Mouse (Mus musculus) MEL (cell line): ENCODE measurements around the gene Prss54. TPM values are rescaled to one million over a fixed set of nuclear protein-coding genes. Genes with fewer than 3 reads are reported as not detected.

Experiments
- DNase-seq: peaks from one replicate; pipeline ENCODE4 v3.0.0; 2011; ENCODE audit warnings: low read depth, low spot score
- H3K27ac ChIP-seq: 2 replicates; pipeline ENCODE4 v1.5.1; 2012; ENCODE audit warnings: low read depth, mild to moderate bottlenecking, control low read depth, low read length, moderate library complexity; ENCODE audit not compliant: control insufficient read depth
- H3K27me3 ChIP-seq, 2 experiments: fragments of 150-350 bp in 1 of 2; sonication (generic) in 1 of 2; 2 replicates each; pipeline ENCODE4 v1.6.1; 2012; ENCODE audit warnings: low read length in 2 of 2, mild to moderate bottlenecking in 2 of 2, improper control_type of control experiment in 1 of 2, moderate library complexity in 1 of 2; ENCODE audit not compliant: insufficient read depth in 2 of 2, control insufficient read depth in 1 of 2
- H3K36me3 ChIP-seq, 2 experiments: 2 replicates each; pipeline ENCODE4 v1.6.1; 2012 to 2014; ENCODE audit warnings: low read length in 2 of 2, improper control_type of control experiment in 1 of 2, inconsistent platforms in 1 of 2, mild to moderate bottlenecking in 1 of 2; ENCODE audit not compliant: insufficient read depth in 2 of 2, control insufficient read depth in 1 of 2
- H3K4me1 ChIP-seq, 2 experiments: fragments of 150-350 bp in 1 of 2; sonication (generic) in 1 of 2; 2 replicates each; pipeline ENCODE4 v1.6.1; 2012; ENCODE audit warnings: low read length in 2 of 2, improper control_type of control experiment in 1 of 2, mild to moderate bottlenecking in 1 of 2; ENCODE audit not compliant: insufficient read depth in 2 of 2, control insufficient read depth in 1 of 2
- H3K4me3 ChIP-seq, 2 experiments: fragments of 150-350 bp in 1 of 2; sonication (generic) in 1 of 2; 2 replicates each; pipeline ENCODE4 v1.5.1; 2012; ENCODE audit warnings: low read depth in 2 of 2, low read length in 2 of 2, mild to moderate bottlenecking in 2 of 2, moderate library complexity in 2 of 2, control low read depth in 1 of 2, improper control_type of control experiment in 1 of 2; ENCODE audit not compliant: control insufficient read depth in 1 of 2, insufficient read depth in 1 of 2
- H3K79me2 ChIP-seq: 2 replicates; pipeline ENCODE4 v1.6.1; 2012; ENCODE audit warnings: mild to moderate bottlenecking, low read length, moderate library complexity; ENCODE audit not compliant: control insufficient read depth, poor library complexity, insufficient read depth
- H3K9ac ChIP-seq: 2 replicates; pipeline ENCODE4 v1.6.1; 2012; ENCODE audit warnings: low read depth, mild to moderate bottlenecking, control low read depth, low read length, moderate library complexity; ENCODE audit not compliant: control insufficient read depth, poor library complexity, severe bottlenecking
- H3K9me3 ChIP-seq: fragments of 150-350 bp; sonication (generic); replicated peaks from 2 replicates; pipeline ENCODE4 v1.6.1; 2012; ENCODE audit warnings: mild to moderate bottlenecking, low read length, improper control_type of control experiment, moderate library complexity; ENCODE audit not compliant: insufficient read depth
- CHD2 ChIP-seq: IDR thresholded peaks from 2 replicates; pipeline ENCODE4 v1.6.1; 2011; ENCODE audit warnings: low read length, improper control_type of control experiment
- CTCF ChIP-seq, 3 experiments: IDR thresholded peaks in 2 of 3; conservative IDR thresholded peaks in 1 of 3; 2 replicates each; pipeline ENCODE4 v1.5.1; 2011 to 2012; ENCODE audit warnings: low read length in 3 of 3, low read depth in 2 of 3, mild to moderate bottlenecking in 2 of 3, improper control_type of control experiment in 1 of 3, inconsistent platforms in 1 of 3, mixed read lengths in 1 of 3, moderate library complexity in 1 of 3; ENCODE audit not compliant: control insufficient read depth in 1 of 3, insufficient read depth in 1 of 3, poor library complexity in 1 of 3, severe bottlenecking in 1 of 3
- EP300 ChIP-seq, 2 experiments: IDR thresholded peaks; 2 replicates each; pipeline ENCODE4 v1.6.1; 2011; ENCODE audit warnings: improper control_type of control experiment in 2 of 2, low read length in 2 of 2, low read depth in 1 of 2, mild to moderate bottlenecking in 1 of 2
- ETS1 ChIP-seq: IDR thresholded peaks from 2 replicates; pipeline ENCODE4 v1.6.1; 2012; ENCODE audit warnings: low read depth, mild to moderate bottlenecking, inconsistent platforms, low read length, improper control_type of control experiment, moderate library complexity
- GABPA ChIP-seq: IDR thresholded peaks from 2 replicates; pipeline ENCODE4 v1.6.1; 2012; ENCODE audit warnings: low read depth, mild to moderate bottlenecking, inconsistent platforms, low read length, improper control_type of control experiment, moderate library complexity
- HCFC1 ChIP-seq: IDR thresholded peaks from 2 replicates; pipeline ENCODE4 v1.6.1; 2012; ENCODE audit warnings: low read depth, mild to moderate bottlenecking, inconsistent platforms, low read length, improper control_type of control experiment, moderate library complexity
- JUND ChIP-seq: IDR thresholded peaks from 2 replicates; pipeline ENCODE4 v1.6.1; 2011; ENCODE audit warnings: low read depth, mild to moderate bottlenecking, improper control_type of control experiment, low read length
- MAX ChIP-seq: IDR thresholded peaks from 2 replicates; pipeline ENCODE4 v1.6.1; 2011; ENCODE audit warnings: low read length, improper control_type of control experiment
- MEF2A ChIP-seq: IDR thresholded peaks from 2 replicates; pipeline ENCODE4 v1.6.1; 2014; ENCODE audit warnings: low read depth, mild to moderate bottlenecking, inconsistent platforms, low read length, improper control_type of control experiment; ENCODE audit not compliant: poor library complexity, insufficient replicate concordance, severe bottlenecking; ENCODE audit errors: extremely low read depth
- MYB ChIP-seq: IDR thresholded peaks from 2 replicates; pipeline ENCODE4 v1.6.1; 2011; ENCODE audit warnings: mild to moderate bottlenecking, low read depth, low read length, improper control_type of control experiment
- NELFE ChIP-seq: IDR thresholded peaks from 2 replicates; pipeline ENCODE4 v1.6.1; 2011; ENCODE audit warnings: low read depth, low read length, improper control_type of control experiment
- POLR2AphosphoS5 ChIP-seq: IDR thresholded peaks from 2 replicates; pipeline ENCODE4 v1.6.1; 2012; ENCODE audit warnings: low read depth, borderline replicate concordance, mild to moderate bottlenecking, inconsistent platforms, low read length, moderate library complexity, mixed read lengths
- TBP ChIP-seq: IDR thresholded peaks from 2 replicates; pipeline ENCODE4 v1.8.0; 2011; ENCODE audit warnings: low read depth, low read length, improper control_type of control experiment
- TCF12 ChIP-seq: IDR thresholded peaks from 2 replicates; pipeline ENCODE4 v1.6.1; 2014; ENCODE audit warnings: low read depth, mild to moderate bottlenecking, inconsistent platforms, low read length, improper control_type of control experiment, moderate library complexity
- UBTF ChIP-seq: IDR thresholded peaks from 2 replicates; pipeline ENCODE4 v1.6.1; 2012; ENCODE audit warnings: low read depth, mild to moderate bottlenecking, inconsistent platforms, low read length, improper control_type of control experiment, moderate library complexity, borderline replicate concordance; ENCODE audit not compliant: insufficient read depth
- USF1 ChIP-seq: IDR thresholded peaks from 2 replicates; pipeline ENCODE4 v1.6.1; 2014; ENCODE audit warnings: low read depth, mild to moderate bottlenecking, inconsistent platforms, low read length, improper control_type of control experiment, moderate library complexity
- USF2 ChIP-seq, 2 experiments: IDR thresholded peaks; 2 replicates each; pipeline ENCODE4 v1.6.1; 2011 to 2012; ENCODE audit warnings: improper control_type of control experiment in 2 of 2, low read length in 2 of 2, borderline replicate concordance in 1 of 2, inconsistent platforms in 1 of 2, low read depth in 1 of 2, mild to moderate bottlenecking in 1 of 2; ENCODE audit not compliant: insufficient read depth in 1 of 2
- polyA plus RNA-seq, 2 experiments: library from polyadenylated mRNA; stranded (reverse) in 1 of 2; unstranded in 1 of 2; fragments of >175 nt in 1 of 2; fragments of >200 nt in 1 of 2; gene quantifications; 2 replicates each; pipeline versions ENCODE4 v1.2.1 to v1.2.4; 2012; ENCODE audit warnings: low replicate concordance in 2 of 2, low read depth in 1 of 2; ENCODE audit not compliant: insufficient read length in 2 of 2, insufficient read depth in 1 of 2, missing spikeins in 1 of 2
- total RNA-seq: library from RNA; depleted of rRNA; stranded (reverse); fragments of 300-350 nt; gene quantifications from 2 replicates; pipeline ENCODE4 v1.2.3, GENCODE M21; 2012

Prss54 gene
- total and polyA plus RNA-seq, 3 experiments = not detected

DNA sequence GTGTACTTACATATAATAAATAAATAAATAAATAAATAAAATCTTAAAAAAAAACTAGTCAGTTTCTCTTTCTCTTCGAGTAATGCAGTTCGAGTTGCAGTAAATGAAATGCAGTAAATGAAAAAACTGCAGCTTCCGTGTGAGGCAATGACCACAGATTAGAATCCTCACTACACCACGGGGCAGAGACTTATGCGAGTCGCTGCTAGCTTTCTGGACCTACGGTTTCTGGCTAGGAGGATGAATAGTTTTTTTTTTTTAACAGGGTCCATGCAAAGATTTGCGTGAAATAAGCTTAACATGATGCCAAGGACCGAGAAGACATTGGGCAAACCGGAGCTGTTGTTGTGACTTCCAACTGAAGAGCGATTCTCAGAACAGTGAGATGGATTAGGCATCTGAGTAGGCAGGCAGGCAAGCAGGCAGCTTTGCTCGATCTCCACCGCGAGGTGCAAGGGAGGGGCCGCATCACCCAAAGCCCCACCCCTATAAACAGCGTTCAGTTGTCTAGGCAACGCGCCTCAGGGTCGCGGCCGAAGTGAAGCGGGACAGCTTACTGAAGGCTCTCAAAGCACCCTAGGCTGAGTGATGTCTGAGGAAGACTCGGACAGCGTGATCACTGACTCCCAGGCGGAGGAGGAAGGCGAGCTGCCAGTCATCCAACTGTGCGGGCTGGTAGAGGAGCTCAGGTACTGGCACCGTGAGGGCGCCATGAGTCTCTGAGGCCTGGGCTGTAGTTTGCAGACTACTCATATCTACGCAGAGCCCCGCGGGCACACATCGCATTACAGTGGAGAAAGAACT is 42.4 kb downstream of the Prss54 start, which contains the start of gene Ccdc113:
Ccdc113 (plus strand) TSS at position 502 of the 804 bp plus-strand sequence.
- no peak within 1 kb of the TSS for H3K27ac ChIP-seq
- no peak within 1 kb of the TSS for H3K4me3 ChIP-seq
- no peaks in the 10 kb centered on the region for H3K4me1 ChIP-seq
- H3K9me3 ChIP-seq = no peaks in the 10 kb centered on the region
- no peaks in the 10 kb centered on the region; a peak in 1 of 4 replicates for H3K27me3 ChIP-seq
- H3K9ac ChIP-seq = no peak within 1 kb of the TSS
- H3K36me3 ChIP-seq = no peaks in the 10 kb centered on the region
- TF ChIP-seq USF1 = no peak
- TF ChIP-seq JUND = no peak
- TF ChIP-seq CTCF (IDR thresholded peaks at IDR 0.05 in 2 of 3, conservative IDR thresholded peaks at IDR 0.05 in 1 of 3; ENCODE audit: control insufficient read depth in 1 of 3, insufficient read depth in 1 of 3, low read depth in 2 of 3, low read length in 3 of 3, poor library complexity in 1 of 3, severe bottlenecking in 1 of 3) = no peak
- no peak for TF ChIP-seq MAX
- TF ChIP-seq UBTF = no peak
- TF ChIP-seq TCF12 = no peak
- no peak for TF ChIP-seq TBP
- no peak for TF ChIP-seq NELFE
- no peak for TF ChIP-seq GABPA
- TF ChIP-seq ETS1 = no peak
- TF ChIP-seq HCFC1 = no peak
- TF ChIP-seq USF2 (IDR thresholded peaks at IDR 0.05; ENCODE audit: borderline replicate concordance in 1 of 2, insufficient read depth in 1 of 2, low read depth in 1 of 2, low read length in 2 of 2) = no peak
- TF ChIP-seq CHD2 = no peak
- TF ChIP-seq MYB = no peak
- TF ChIP-seq EP300 (IDR thresholded peaks at IDR 0.05; ENCODE audit: low read depth in 1 of 2, low read length in 2 of 2) = no peak
- TF ChIP-seq MEF2A = no peak
- no peak for DNase-seq
- no peaks in the 10 kb centered on the region for H3K79me2 ChIP-seq

DNA sequence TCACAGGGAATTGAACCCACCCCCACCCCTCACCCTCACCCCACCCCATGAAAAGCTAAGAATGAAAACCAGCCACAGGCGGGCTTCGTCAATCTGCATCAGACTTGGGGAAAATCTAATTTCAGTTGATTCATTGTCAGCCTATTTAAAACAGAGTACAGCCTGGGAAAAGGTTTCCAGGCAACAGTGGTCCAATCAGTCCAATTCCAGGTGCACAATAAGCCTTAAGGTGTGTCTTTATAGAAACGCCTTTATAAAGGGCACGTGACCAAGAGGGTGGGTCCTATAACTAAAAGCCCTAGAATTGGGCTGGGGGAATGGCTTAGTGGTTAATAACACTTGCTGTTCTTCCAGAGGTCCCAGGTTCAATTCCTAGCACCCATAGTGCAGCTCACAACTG is 43.9 kb downstream of the Prss54 start:
- H3K4me1 ChIP-seq = no peaks in the 10 kb centered on the region
- DNase-seq = no peak
- 0 out of 2 replicates have a peak, but pooled peaks have one; percentile 26 for TF ChIP-seq USF1
- TF ChIP-seq POLR2AphosphoS5 = no peak
- TF ChIP-seq, all 39 proteins: peak for 1
- H3K36me3 ChIP-seq = no peaks in the 10 kb centered on the region
- no peaks in the 10 kb centered on the region; a peak in 1 of 4 replicates for H3K27me3 ChIP-seq
- H3K9ac ChIP-seq = no peak overlapping the region
- H3K9me3 ChIP-seq = no peaks in the 10 kb centered on the region
- H3K79me2 ChIP-seq = no peaks in the 10 kb centered on the region
- H3K4me3 ChIP-seq = no peak overlapping the region
- no peak overlapping the region for H3K27ac ChIP-seq
